Mouse (Mus musculus): ENCODE data around the gene Plpp7. TPM values are rescaled to one million over a fixed set of nuclear protein-coding genes. Genes with fewer than 3 reads are reported as not detected.

Gene Plpp7
- polyA plus RNA-seq, 1 experiment from 2014 or later, result 13.6 TPM

DNA sequence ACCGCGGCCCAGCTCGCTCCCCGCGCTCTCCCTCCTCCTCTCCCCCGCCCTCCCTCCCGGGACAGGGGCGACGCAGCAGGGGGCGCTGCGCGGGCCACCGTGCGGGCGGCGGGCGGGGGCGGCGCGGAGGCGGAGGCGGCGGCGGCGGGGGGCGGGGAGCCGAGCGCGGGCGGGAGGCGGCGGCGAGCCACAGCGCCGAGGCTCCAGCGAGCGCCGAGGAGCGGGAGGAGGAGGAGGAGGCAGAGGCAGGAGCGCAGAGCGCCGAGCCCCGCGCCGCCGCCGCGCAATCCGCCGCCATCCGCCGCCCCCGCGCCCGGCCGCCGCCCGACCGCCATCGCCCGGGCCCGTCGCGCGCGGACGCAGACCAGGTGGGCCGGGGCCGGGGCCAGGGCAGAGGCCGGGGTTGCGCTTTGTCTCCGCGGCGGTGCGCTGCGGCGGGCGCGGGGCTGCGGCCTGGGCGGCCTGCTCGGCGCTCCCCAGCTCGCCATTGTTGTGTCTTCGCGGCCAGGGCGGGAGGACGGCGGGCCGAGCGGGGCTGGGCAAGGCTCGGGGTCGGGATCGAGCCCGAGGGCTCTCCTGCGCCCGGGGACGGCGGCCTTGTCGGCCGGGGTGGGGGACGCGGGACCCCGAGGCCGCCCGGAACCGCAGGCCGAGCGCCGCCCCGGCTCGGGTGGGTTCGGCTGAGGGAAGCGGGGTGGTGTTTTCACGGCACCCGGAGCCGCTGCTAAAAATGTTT, 55.8 kb downstream of the Plpp7 start, which contains the start of gene Prrc2b:
Prrc2b (plus strand) TSS at position 159 of the 736 bp plus-strand sequence.
- Histone ChIP-seq H3K9me3 (ENCODE audit: control insufficient read depth, low read length) (no peaks in the 10 kb centered on the region), H3K9ac (ENCODE audit: low read length) (peak within 1 kb of the TSS; percentile 99), H3K27ac (replicated peaks in 1 of 2; ENCODE audit: control insufficient read depth in 1 of 2, insufficient read depth in 1 of 2, low read depth in 2 of 2, low read length in 2 of 2) (peak within 1 kb of the TSS; percentile 72 to 98), H3K4me3 (ENCODE audit: control insufficient read depth in 1 of 2, insufficient read depth in 1 of 2, low read depth in 1 of 2, low read length in 2 of 2) (peak within 1 kb of the TSS; percentile 58 to 80), H3K36me3 (ENCODE audit: control insufficient read depth, insufficient read depth, low read length) (no peaks in the 10 kb centered on the region), H3K4me2 (ENCODE audit: low read length) (peak within 1 kb of the TSS; percentile 87), H3K4me1 (ENCODE audit: control insufficient read depth in 2 of 2, insufficient read depth in 2 of 2, low read length in 2 of 2) (peaks cover 36 to 45% of the 10 kb centered on the region in 2 experiments), H3K27me3 (ENCODE audit: control insufficient read depth, insufficient read depth, low read length) (no peaks in the 10 kb centered on the region)
- peak; percentile 63 for ATAC-seq (ENCODE audit: insufficient number of reproducible peaks, insufficient read depth, low FRiP score, low read depth)
- under 1% methylated on average over 105 of the region's 117 CpGs for WGBS

DNA sequence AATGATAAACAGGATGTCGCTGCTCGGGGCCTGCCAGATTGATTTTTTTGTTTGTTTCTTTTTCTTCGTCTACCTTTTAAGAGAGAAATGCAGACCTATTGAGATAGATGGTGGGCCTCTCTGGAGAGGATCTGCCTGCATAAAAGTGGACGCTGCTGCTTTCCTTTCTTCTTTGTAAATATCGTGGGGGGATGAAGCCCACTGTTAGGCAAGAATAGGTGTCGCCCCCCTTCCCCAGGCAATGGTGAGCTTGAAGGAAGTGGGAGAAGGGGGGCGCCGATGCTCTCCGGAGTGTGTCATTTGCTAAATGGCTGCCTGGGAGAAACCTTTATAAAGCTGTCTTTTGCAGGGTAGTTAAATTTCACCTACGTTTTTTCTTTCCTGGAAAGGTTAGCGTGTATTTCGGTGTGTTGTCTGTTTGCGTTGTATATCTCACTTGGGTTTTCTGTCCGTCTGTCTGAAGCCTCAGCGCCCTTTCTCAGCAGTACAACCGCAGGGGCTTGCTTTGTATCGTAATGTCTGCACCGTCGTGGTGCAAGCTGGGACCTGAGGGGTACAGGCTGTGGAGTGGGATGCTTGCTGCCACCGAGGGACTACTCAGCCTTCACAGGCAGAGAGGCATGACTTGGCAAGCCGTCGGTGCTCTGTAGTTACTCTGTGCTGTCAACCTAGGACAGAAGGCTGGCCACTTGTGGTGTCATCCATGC, 56.5 kb downstream of the Plpp7 start:
- Histone ChIP-seq H3K9me3 (ENCODE audit: control insufficient read depth, low read length) (no peaks in the 10 kb centered on the region), H3K9ac (ENCODE audit: low read length) (peak overlapping the region; percentile 99), H3K4me3 (ENCODE audit: control insufficient read depth in 1 of 2, insufficient read depth in 1 of 2, low read depth in 1 of 2, low read length in 2 of 2) (peak overlapping the region; percentile 58 to 80), H3K36me3 (ENCODE audit: control insufficient read depth, insufficient read depth, low read length) (no peaks in the 10 kb centered on the region), H3K4me1 (ENCODE audit: control insufficient read depth in 2 of 2, insufficient read depth in 2 of 2, low read length in 2 of 2) (peaks cover 43 to 52% of the 10 kb centered on the region in 2 experiments), H3K27ac (replicated peaks in 1 of 2; ENCODE audit: control insufficient read depth in 1 of 2, insufficient read depth in 1 of 2, low read depth in 2 of 2, low read length in 2 of 2) (peak overlapping the region; percentile 68 to 98), H3K4me2 (ENCODE audit: low read length) (peak overlapping the region; percentile 87), H3K27me3 (ENCODE audit: control insufficient read depth, insufficient read depth, low read length) (no peaks in the 10 kb centered on the region)
- under 1% methylated on average over 22 of the region's 22 CpGs for WGBS
- ATAC-seq (ENCODE audit: insufficient number of reproducible peaks, insufficient read depth, low FRiP score, low read depth), result no peak

DNA sequence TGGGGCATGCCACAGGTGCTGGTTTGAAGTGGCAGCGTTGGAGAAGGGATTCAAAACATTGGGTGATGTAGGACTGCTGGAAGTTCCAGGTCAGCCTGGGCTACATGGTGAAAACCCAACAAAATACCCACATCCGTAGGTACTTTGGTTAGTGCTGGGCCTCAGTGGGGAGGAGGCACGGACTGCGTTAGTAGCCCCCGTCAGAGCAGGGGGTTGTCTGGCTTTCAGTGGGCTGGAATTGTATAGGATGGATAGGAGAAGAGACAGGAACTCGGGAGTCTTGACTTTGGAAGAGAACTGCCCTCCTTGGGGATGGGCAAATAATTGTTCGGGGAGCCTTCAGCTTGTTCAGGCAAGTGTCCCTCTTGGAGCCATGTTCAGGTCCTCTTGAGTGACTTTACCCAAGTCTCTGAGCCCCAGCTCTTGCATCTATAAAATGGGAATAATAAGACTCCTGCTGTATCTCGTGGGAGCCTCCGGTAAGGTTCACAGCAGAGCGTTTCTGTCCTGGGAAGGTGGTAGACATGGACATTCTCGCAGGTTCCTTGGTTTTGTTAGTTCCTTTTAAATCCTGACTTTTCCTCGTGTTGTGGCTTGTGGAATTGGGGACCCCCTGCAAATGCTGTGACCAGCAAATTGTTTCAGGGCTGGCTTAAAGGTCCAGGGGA, 57.2 kb downstream of the Plpp7 start:
- WGBS, result 11% methylated on average over 12 of the region's 12 CpGs
- Histone ChIP-seq H3K9ac (ENCODE audit: low read length) (peak overlapping the region; percentile 99), H3K4me3 (ENCODE audit: control insufficient read depth in 1 of 2, insufficient read depth in 1 of 2, low read depth in 1 of 2, low read length in 2 of 2) (peak overlapping the region; percentile 58 to 80), H3K27ac (replicated peaks in 1 of 2; ENCODE audit: control insufficient read depth in 1 of 2, insufficient read depth in 1 of 2, low read depth in 2 of 2, low read length in 2 of 2) (peak overlapping the region; percentile 68 to 98), H3K9me3 (ENCODE audit: control insufficient read depth, low read length) (no peaks in the 10 kb centered on the region), H3K27me3 (ENCODE audit: control insufficient read depth, insufficient read depth, low read length) (no peaks in the 10 kb centered on the region), H3K4me2 (ENCODE audit: low read length) (peak overlapping the region; percentile 87), H3K4me1 (ENCODE audit: control insufficient read depth in 2 of 2, insufficient read depth in 2 of 2, low read length in 2 of 2) (peaks cover 48 to 59% of the 10 kb centered on the region in 2 experiments), H3K36me3 (ENCODE audit: control insufficient read depth, insufficient read depth, low read length) (no peaks in the 10 kb centered on the region)
- ATAC-seq (ENCODE audit: insufficient number of reproducible peaks, insufficient read depth, low FRiP score, low read depth), result no peak

DNA sequence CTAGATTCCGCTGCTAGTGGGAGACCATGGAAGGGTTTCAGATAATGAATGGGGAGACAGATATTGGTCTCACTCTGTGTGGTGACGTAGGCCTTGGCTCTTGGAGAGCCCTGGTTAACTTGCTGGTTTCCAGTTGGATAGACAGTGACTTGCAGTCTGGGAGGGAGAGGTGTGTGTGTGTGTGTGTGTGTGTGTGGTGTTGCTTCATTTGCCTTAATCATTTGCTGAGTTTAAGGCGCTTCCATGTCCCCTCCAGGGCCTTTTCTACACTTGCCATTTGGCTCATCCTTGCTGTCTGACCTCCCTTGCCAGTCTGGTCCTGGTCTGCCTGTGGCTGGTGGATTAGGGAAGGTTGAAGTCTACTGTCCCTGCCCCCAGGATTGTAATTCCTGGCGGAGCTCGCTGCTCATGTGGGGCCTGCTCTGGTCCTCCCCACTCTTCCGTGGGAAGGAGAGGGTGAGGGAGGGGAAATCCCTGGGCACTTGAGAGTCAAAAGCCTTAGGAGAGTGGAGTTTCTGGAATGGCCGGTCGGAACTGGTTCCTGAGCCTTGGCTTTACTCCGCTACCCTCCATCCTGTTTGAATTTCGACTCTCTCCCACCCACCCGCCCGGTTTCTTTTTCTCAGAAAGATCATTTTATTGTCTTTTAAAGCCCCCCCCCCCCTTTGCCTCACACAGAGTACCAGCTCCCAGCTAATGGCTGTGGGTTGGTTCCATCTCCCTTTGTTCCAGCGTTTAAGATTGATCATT, 57.9 kb downstream of the Plpp7 start:
- H3K27ac ChIP-seq (replicated peaks in 1 of 2; ENCODE audit: control insufficient read depth in 1 of 2, insufficient read depth in 1 of 2, low read depth in 2 of 2, low read length in 2 of 2), result peak overlapping the region; percentile 67 to 98
- H3K36me3 ChIP-seq (ENCODE audit: control insufficient read depth, insufficient read depth, low read length), result no peaks in the 10 kb centered on the region
- no peak for ATAC-seq (ENCODE audit: insufficient number of reproducible peaks, insufficient read depth, low FRiP score, low read depth)
- H3K4me2 ChIP-seq (ENCODE audit: low read length), result peak overlapping the region; percentile 87
- H3K4me1 ChIP-seq (ENCODE audit: control insufficient read depth in 2 of 2, insufficient read depth in 2 of 2, low read length in 2 of 2), result peaks cover 48 to 65% of the 10 kb centered on the region in 2 experiments
- H3K4me3 ChIP-seq (ENCODE audit: control insufficient read depth in 1 of 2, insufficient read depth in 1 of 2, low read depth in 1 of 2, low read length in 2 of 2), result peak overlapping the region; percentile 58 to 80
- H3K9ac ChIP-seq (ENCODE audit: low read length), result peak overlapping the region; percentile 99
- no peaks in the 10 kb centered on the region for H3K27me3 ChIP-seq (ENCODE audit: control insufficient read depth, insufficient read depth, low read length)
- 9% methylated on average over 13 of the region's 13 CpGs for WGBS
- H3K9me3 ChIP-seq (ENCODE audit: control insufficient read depth, low read length), result no peaks in the 10 kb centered on the region

DNA sequence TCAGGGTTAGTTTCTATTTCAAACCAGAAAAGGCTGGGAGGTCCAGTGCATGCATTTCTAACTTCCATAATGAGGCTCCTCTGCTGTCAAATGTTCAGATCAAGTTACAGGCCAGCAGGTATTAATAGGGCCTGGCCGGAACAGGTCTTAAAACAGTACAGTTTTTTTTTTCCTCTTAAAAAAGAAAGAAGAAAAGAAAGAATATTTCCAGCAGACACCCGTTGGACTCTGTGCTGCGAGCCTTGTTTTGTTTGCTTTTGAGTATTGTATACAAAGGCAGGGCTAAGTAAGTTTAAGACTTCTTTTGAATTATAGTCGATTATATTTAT, 58.4 kb downstream of the Plpp7 start:
- Histone ChIP-seq H3K27me3 (ENCODE audit: control insufficient read depth, insufficient read depth, low read length) (no peaks in the 10 kb centered on the region), H3K36me3 (ENCODE audit: control insufficient read depth, insufficient read depth, low read length) (no peaks in the 10 kb centered on the region), H3K9ac (ENCODE audit: low read length) (peak overlapping the region; percentile 99), H3K4me2 (ENCODE audit: low read length) (peak overlapping the region; percentile 87), H3K27ac (replicated peaks in 1 of 2; ENCODE audit: control insufficient read depth in 1 of 2, insufficient read depth in 1 of 2, low read depth in 2 of 2, low read length in 2 of 2) (peak overlapping the region in 1 of 2 experiments; percentile 98; a peak in 3 of 4 replicates), H3K9me3 (ENCODE audit: control insufficient read depth, low read length) (no peaks in the 10 kb centered on the region), H3K4me3 (ENCODE audit: control insufficient read depth in 1 of 2, insufficient read depth in 1 of 2, low read depth in 1 of 2, low read length in 2 of 2) (peak overlapping the region in 1 of 2 experiments; percentile 80; a peak in 3 of 4 replicates), H3K4me1 (ENCODE audit: control insufficient read depth in 2 of 2, insufficient read depth in 2 of 2, low read length in 2 of 2) (peaks cover 52 to 71% of the 10 kb centered on the region in 2 experiments)
- 37% methylated on average over 4 of the region's 4 CpGs for WGBS
- ATAC-seq (ENCODE audit: insufficient number of reproducible peaks, insufficient read depth, low FRiP score, low read depth), result no peak

DNA sequence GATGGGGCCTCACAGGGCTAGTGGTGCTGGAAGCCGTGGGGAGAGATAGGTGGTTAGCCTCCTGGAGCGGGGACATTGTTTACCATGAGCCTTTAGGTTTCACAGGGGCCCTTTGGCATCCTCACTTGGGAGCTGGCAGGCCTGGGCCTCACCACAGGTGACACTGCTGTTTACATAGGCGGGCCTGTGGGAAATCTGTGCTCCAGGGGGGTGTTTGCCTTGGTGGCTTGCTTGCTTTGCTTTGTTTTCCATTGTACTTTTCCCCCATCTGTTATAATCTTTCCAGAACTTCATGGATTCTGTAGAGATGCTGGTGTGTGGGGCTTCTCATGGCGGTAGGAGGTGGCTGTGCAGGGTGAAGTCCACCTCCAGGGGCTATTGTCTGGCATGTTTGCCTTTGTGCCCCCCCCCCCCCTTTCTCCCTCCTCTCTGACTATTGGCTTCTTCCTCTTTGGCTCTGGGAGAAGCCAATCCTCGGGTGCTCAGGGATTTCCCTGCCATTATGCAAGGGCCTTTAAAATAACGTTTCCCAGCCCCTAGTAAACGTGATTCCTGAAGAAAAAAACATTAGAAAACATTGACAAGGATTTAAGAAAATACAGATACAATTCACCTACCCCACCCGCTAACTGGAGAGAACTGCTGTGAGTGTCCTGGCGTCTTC, 59.1 kb downstream of the Plpp7 start:
- Histone ChIP-seq H3K4me3 (ENCODE audit: control insufficient read depth in 1 of 2, insufficient read depth in 1 of 2, low read depth in 1 of 2, low read length in 2 of 2) (peak overlapping the region in 1 of 2 experiments; percentile 80; a peak in 1 of 4 replicates), H3K27ac (replicated peaks in 1 of 2; ENCODE audit: control insufficient read depth in 1 of 2, insufficient read depth in 1 of 2, low read depth in 2 of 2, low read length in 2 of 2) (peak overlapping the region; percentile 37 to 98; a peak in 3 of 4 replicates), H3K27me3 (ENCODE audit: control insufficient read depth, insufficient read depth, low read length) (no peaks in the 10 kb centered on the region), H3K36me3 (ENCODE audit: control insufficient read depth, insufficient read depth, low read length) (no peaks in the 10 kb centered on the region), H3K9ac (ENCODE audit: low read length) (peak overlapping the region; percentile 99), H3K4me1 (ENCODE audit: control insufficient read depth in 2 of 2, insufficient read depth in 2 of 2, low read length in 2 of 2) (peaks cover 55 to 78% of the 10 kb centered on the region in 2 experiments), H3K4me2 (ENCODE audit: low read length) (peak overlapping the region; percentile 87), H3K9me3 (ENCODE audit: control insufficient read depth, low read length) (no peaks in the 10 kb centered on the region)
- ATAC-seq (ENCODE audit: insufficient number of reproducible peaks, insufficient read depth, low FRiP score, low read depth), result no peak
- WGBS, result 27% methylated on average over 9 of the region's 9 CpGs
